ENCODE assay signal across 8 mouse cellular contexts in genomic region chr9:49796618-49797507, GRCm38 (mm10). TPM values are rescaled to one million over a fixed set of nuclear protein-coding genes. Genes with fewer than 3 reads are reported as not detected.
DNase-seq lines count a peak whose midpoint lies in the region; ATAC-seq and TF ChIP-seq lines count a peak whose summit lies in the region.

No protein-coding gene starts in this region.

- peak overlapping the region; percentile 99 for H3K9ac ChIP-seq in forebrain, postnatal 0 days
- peak overlapping the region; percentile 65 for H3K9ac ChIP-seq in lung, embryonic 16.5 days (ENCODE audit: low read length)

- peak overlapping the region; percentile 70 for H3K4me2 ChIP-seq in forebrain, postnatal 0 days (ENCODE audit: low read depth)
- H3K4me2 ChIP-seq in lung, embryonic 16.5 days (ENCODE audit: low read depth, low read length), result peak overlapping the region; percentile 88

- TF ChIP-seq CTCF in G1E (IDR thresholded peaks at IDR 0.05; ENCODE audit: low read depth, low read length), result no peak
- no peak for TF ChIP-seq CTCF in forebrain, postnatal 0 days (IDR thresholded peaks at IDR 0.05; ENCODE audit: low read depth)

- peaks cover 26% of the 10 kb centered on the region for H3K9me3 ChIP-seq in G1E (replicated peaks)
- H3K9me3 ChIP-seq in forebrain, postnatal 0 days (ENCODE audit: low read length), result no peaks in the 10 kb centered on the region
- H3K9me3 ChIP-seq in lung, embryonic 16.5 days (ENCODE audit: control insufficient read depth, low read length), result no peaks in the 10 kb centered on the region

- 3% methylated on average over 51 of the region's 52 CpGs for WGBS in forebrain, postnatal 0 days
- WGBS in lung, embryonic 16.5 days, result 1% methylated on average over 50 of the region's 52 CpGs

- H3K27ac ChIP-seq in forebrain, postnatal 0 days (ENCODE audit: low read depth, low read length), result peak overlapping the region; percentile 98
- H3K27ac ChIP-seq in lung, embryonic 16.5 days (ENCODE audit: low read length), result peak overlapping the region; percentile 41

- no peak for ATAC-seq in G1E (ENCODE audit: extremely low read depth, insufficient number of reproducible peaks, low FRiP score, poor library complexity, severe bottlenecking)
- peak; percentile 79 for ATAC-seq in forebrain, postnatal 0 days
- peak; percentile 82 for ATAC-seq in lung, embryonic 16.5 days (ENCODE audit: low read depth)

- H3K4me3 ChIP-seq in G1E (ENCODE audit: low read depth, low read length), result peak overlapping the region; percentile 40; the same call in 1 of the 2 replicates
- peak overlapping the region; percentile 99 for H3K4me3 ChIP-seq in forebrain, postnatal 0 days (ENCODE audit: low read depth, low read length)
- H3K4me3 ChIP-seq in lung, embryonic 16.5 days (ENCODE audit: low read length), result peak overlapping the region; percentile 68

- H3K4me1 ChIP-seq in G1E (ENCODE audit: insufficient read depth, low read depth, low read length), result no peaks in the 10 kb centered on the region
- peaks cover 27% of the 10 kb centered on the region for H3K4me1 ChIP-seq in forebrain, postnatal 0 days (ENCODE audit: insufficient read depth)
- H3K4me1 ChIP-seq in lung, embryonic 16.5 days (replicated peaks; ENCODE audit: control insufficient read depth, insufficient read depth, low read length), result peaks cover 7% of the 10 kb centered on the region; the same call in 1 of the 2 replicates

- no peaks in the 10 kb centered on the region for H3K36me3 ChIP-seq in G1E (replicated peaks)
- H3K36me3 ChIP-seq in forebrain, postnatal 0 days (ENCODE audit: insufficient read depth), result no peaks in the 10 kb centered on the region
- no peaks in the 10 kb centered on the region for H3K36me3 ChIP-seq in lung, embryonic 16.5 days (ENCODE audit: control insufficient read depth, insufficient read depth, low read length)

- no peaks in the 10 kb centered on the region for H3K27me3 ChIP-seq in G1E (ENCODE audit: insufficient read depth, low read length)
- no peaks in the 10 kb centered on the region for H3K27me3 ChIP-seq in forebrain, postnatal 0 days (ENCODE audit: insufficient read depth, low read length)
- H3K27me3 ChIP-seq in lung, embryonic 16.5 days (ENCODE audit: control insufficient read depth, insufficient read depth, low read depth, low read length), result peaks cover 14% of the 10 kb centered on the region

- DNase-seq in G1E (ENCODE audit: low spot score), result no peak
- DNase-seq in cerebellum, adult 11-12 months, result peak; percentile 86
- peak; percentile 90 for DNase-seq in forebrain, postnatal 0 days
- peak; percentile 83 for DNase-seq in heart, postnatal 4 days
- peak; percentile 81 to 88 for DNase-seq in layer of hippocampus, postnatal 10 days (ENCODE audit: low spot score in 2 of 2)
- peak; percentile 94 for DNase-seq in retina, postnatal 1 day
- peak; percentile 64 for DNase-seq in yolk sac, embryonic 10.5 days (ENCODE audit: low spot score)

RNA-seq across cellular contexts. Expression of gene Ncam1, which starts 1.9 kb away (rescaled TPM):
- 2.1 TPM in 1 of 2 replicates, not detected in the other for total RNA-seq in G1E (2014; fragmentation: Nextera tagmentation)
- 0.05 and 0.06 TPM in 2 replicates for total RNA-seq in G1E (2017)
- polyA plus RNA-seq in G1E (2012), result not detected in 2 replicates
- total RNA-seq in forebrain, postnatal 0 days (2014; rRNA removed), result 401 and 517 TPM in 2 replicates
- 412 and 524 TPM in 2 replicates for polyA plus RNA-seq in forebrain, postnatal 0 days (2015; fragmentation: Nextera tagmentation; extraction: Ambion mirVana)
- total RNA-seq in heart, postnatal 4 days (2021), result 10 to 100 TPM; 88.4 to 90.0 TPM
- total RNA-seq in layer of hippocampus, postnatal 10 days (2021), result 100 to 1,000 TPM; 591 to 653 TPM
- 25.2 and 28.0 TPM in 2 replicates for polyA plus RNA-seq in lung, embryonic 16.5 days (2015; fragmentation: Nextera tagmentation; extraction: Ambion mirVana)

Comparison
In these comparisons a context has a peak if more than half of its experiments do, and no peak if none do; other contexts are left out.
1. H3K4me3 ChIP-seq: peak in every context shown above with its lines; median percentile 99 in forebrain, postnatal 0 days; 68 in lung, embryonic 16.5 days; 40 in G1E.
2. RNA of gene Ncam1, which starts 1.9 kb away (total RNA-seq): 591 to 653 TPM in layer of hippocampus, postnatal 10 days, 401 to 517 TPM in forebrain, postnatal 0 days and 88.4 to 90.0 TPM in heart, postnatal 4 days; 0.05 to 2.1 TPM in G1E; every median in the first group is over 10 times any median in the second.